Mouse (Mus musculus) heart, embryonic 10.5 days (tissue): ENCODE measurements at regions not wholly inside any gene's neighbourhood (a gene's known extent, or its start where the extent isn't known, plus 50 kb on each side); places are given as distances from the start of the nearest gene placed in this dataset.
"Not testable (repeated sequence)": the region's sequence is repeated elsewhere in the genome, so short reads cannot be mapped to it uniquely, and the experiment has no call there.

ENCODE experiments used
- DNase-seq: peaks from one replicate; pipeline ENCODE4 v3.0.0-alpha.2; 2017; ENCODE audit warnings: low spot score
- H3K27ac ChIP-seq: fragments of 300-500 bp; sonication (generic); 2 replicates; pipeline ENCODE4 v1.5.1; 2016; ENCODE audit warnings: mild to moderate bottlenecking
- H3K27me3 ChIP-seq: fragments of 300-500 bp; sonication (generic); 2 replicates; pipeline ENCODE4 v1.6.1; 2016; ENCODE audit warnings: mild to moderate bottlenecking; ENCODE audit not compliant: poor library complexity, insufficient read depth, severe bottlenecking
- H3K36me3 ChIP-seq: fragments of 300-500 bp; sonication (generic); 2 replicates; pipeline ENCODE4 v1.6.1; 2016; ENCODE audit warnings: mild to moderate bottlenecking, moderate library complexity
- H3K4me1 ChIP-seq: fragments of 300-500 bp; sonication (generic); 2 replicates; pipeline ENCODE4 v1.6.1; 2016; ENCODE audit warnings: mild to moderate bottlenecking
- H3K4me3 ChIP-seq: fragments of 300-500 bp; sonication (generic); 2 replicates; pipeline ENCODE4 v1.5.1; 2016; ENCODE audit warnings: mild to moderate bottlenecking, moderate library complexity
- H3K9me3 ChIP-seq: fragments of 300-500 bp; sonication (generic); 2 replicates; pipeline ENCODE4 v1.6.1; 2016; ENCODE audit warnings: mild to moderate bottlenecking, moderate library complexity
- WGBS: fragments of 180-500 bp; shearing (Covaris S2); methylation state at CpG from one replicate; pipeline ENCODE4 v1.1.7; 2016; 5-methylcytosine and 5-hydroxymethylcytosine counted together

- Histone ChIP-seq H3K4me1 (no peaks in the 10 kb centered on the region), H3K9me3 (no peaks in the 10 kb centered on the region), H3K27ac (no peak overlapping the region), H3K4me3 (no peak overlapping the region), H3K36me3 (no peaks in the 10 kb centered on the region), H3K27me3 (peaks cover 4% of the 10 kb centered on the region; the same call in 1 of the 2 replicates)
- DNase-seq, result no peak
Measured at GRCm38 (mm10) chr4:114296380-114296779, 110.1 kb upstream of the Trabd2b start.

GRCm38 (mm10) chr4:114298517-114298916 lies 108.0 kb upstream of the Trabd2b start:
- H3K36me3 ChIP-seq, DNase-seq, H3K4me3 ChIP-seq, H3K4me1 ChIP-seq, H3K27ac ChIP-seq, H3K9me3 ChIP-seq: not testable (repeated sequence)
- H3K27me3 ChIP-seq, result peaks cover 18% of the 10 kb centered on the region; the same call in 1 of the 2 replicates
- 56% methylated on average over 1 of the region's 1 CpGs for WGBS

- H3K36me3 ChIP-seq, result no peaks in the 10 kb centered on the region
- no peaks in the 10 kb centered on the region for H3K4me1 ChIP-seq
- no peak overlapping the region for H3K4me3 ChIP-seq
- H3K27ac ChIP-seq, result no peak overlapping the region
- WGBS, result 50% methylated on average over 3 of the region's 3 CpGs
- peaks cover 18% of the 10 kb centered on the region; the same call in 1 of the 2 replicates for H3K27me3 ChIP-seq
- H3K9me3 ChIP-seq, result no peaks in the 10 kb centered on the region
- no peak for DNase-seq
Measured at GRCm38 (mm10) chr4:114300390-114301012, 106.0 kb upstream of the Trabd2b start.

GRCm38 (mm10) chr4:114304654-114305053 lies 101.9 kb upstream of the Trabd2b start:
- H3K9me3 ChIP-seq, result no peaks in the 10 kb centered on the region
- H3K4me3 ChIP-seq, result no peak overlapping the region
- peaks cover 18% of the 10 kb centered on the region; the same call in 1 of the 2 replicates for H3K27me3 ChIP-seq
- H3K4me1 ChIP-seq, result no peaks in the 10 kb centered on the region
- 63% methylated on average over 1 of the region's 1 CpGs for WGBS
- H3K27ac ChIP-seq, result no peak overlapping the region
- H3K36me3 ChIP-seq, result no peaks in the 10 kb centered on the region
- DNase-seq, result no peak

GRCm38 (mm10) chr4:114307491-114307890 lies 99.0 kb upstream of the Trabd2b start:
- H3K27me3 ChIP-seq, result 0 out of 2 replicates have a peak, but pooled peaks cover 5% of the 10 kb centered on the region
- H3K9me3 ChIP-seq, result no peaks in the 10 kb centered on the region
- H3K27ac ChIP-seq, result no peak overlapping the region
- no peak for DNase-seq
- no peaks in the 10 kb centered on the region for H3K36me3 ChIP-seq
- H3K4me1 ChIP-seq, result no peaks in the 10 kb centered on the region
- no peak overlapping the region for H3K4me3 ChIP-seq
- 83% methylated on average over 1 of the region's 1 CpGs for WGBS

- Histone ChIP-seq H3K4me1 (no peaks in the 10 kb centered on the region), H3K4me3 (no peak overlapping the region), H3K9me3 (no peaks in the 10 kb centered on the region), H3K27me3 (no peaks in the 10 kb centered on the region), H3K27ac (no peak overlapping the region), H3K36me3 (no peaks in the 10 kb centered on the region)
- no peak for DNase-seq
- WGBS, result 10% methylated on average over 1 of the region's 1 CpGs
Measured at GRCm38 (mm10) chr4:114308518-114308917, 98.0 kb upstream of the Trabd2b start.

- Histone ChIP-seq H3K9me3 (no peaks in the 10 kb centered on the region), H3K36me3 (no peaks in the 10 kb centered on the region), H3K27me3 (no peaks in the 10 kb centered on the region; the same call in 1 of the 2 replicates), H3K27ac (no peak overlapping the region), H3K4me1 (no peaks in the 10 kb centered on the region), H3K4me3 (no peak overlapping the region)
- 59% methylated on average over 2 of the region's 2 CpGs for WGBS
- DNase-seq, result no peak
Measured at GRCm38 (mm10) chr4:114315051-114315450, 91.5 kb upstream of the Trabd2b start.

- Histone ChIP-seq H3K4me1 (no peaks in the 10 kb centered on the region), H3K27me3 (no peaks in the 10 kb centered on the region; the same call in 1 of the 2 replicates), H3K4me3 (no peak overlapping the region), H3K27ac (no peak overlapping the region), H3K9me3 (no peaks in the 10 kb centered on the region), H3K36me3 (no peaks in the 10 kb centered on the region)
- WGBS, result 69% methylated on average over 2 of the region's 2 CpGs
- DNase-seq, result no peak
Measured at GRCm38 (mm10) chr4:114315556-114315955, 91.0 kb upstream of the Trabd2b start.

- H3K27ac ChIP-seq, result no peak overlapping the region
- no peak overlapping the region for H3K4me3 ChIP-seq
- H3K9me3 ChIP-seq, result no peaks in the 10 kb centered on the region
- H3K4me1 ChIP-seq, result no peaks in the 10 kb centered on the region
- no peak for DNase-seq
- no peaks in the 10 kb centered on the region for H3K36me3 ChIP-seq
- WGBS, result 73% methylated on average over 2 of the region's 2 CpGs
- no peaks in the 10 kb centered on the region; the same call in 1 of the 2 replicates for H3K27me3 ChIP-seq
Measured at GRCm38 (mm10) chr4:114317076-114317475, 89.4 kb upstream of the Trabd2b start.

- no peak overlapping the region for H3K27ac ChIP-seq
- H3K4me3 ChIP-seq, result no peak overlapping the region
- no peaks in the 10 kb centered on the region for H3K4me1 ChIP-seq
- H3K36me3 ChIP-seq, result no peaks in the 10 kb centered on the region
- no peak for DNase-seq
- H3K9me3 ChIP-seq, result no peaks in the 10 kb centered on the region
- H3K27me3 ChIP-seq, result no peaks in the 10 kb centered on the region
- WGBS, result 54% methylated on average over 1 of the region's 1 CpGs
Measured at GRCm38 (mm10) chr4:114320076-114320475, 86.4 kb upstream of the Trabd2b start.

GRCm38 (mm10) chr4:114321516-114322339 lies 84.8 kb upstream of the Trabd2b start:
- H3K27me3 ChIP-seq, result no peaks in the 10 kb centered on the region
- no peaks in the 10 kb centered on the region for H3K9me3 ChIP-seq
- DNase-seq, result no peak
- no peak overlapping the region for H3K27ac ChIP-seq
- WGBS, result 73% methylated on average over 3 of the region's 3 CpGs
- no peaks in the 10 kb centered on the region for H3K36me3 ChIP-seq
- H3K4me3 ChIP-seq, result no peak overlapping the region
- H3K4me1 ChIP-seq, result no peaks in the 10 kb centered on the region

GRCm38 (mm10) chr4:114329978-114330377 lies 76.5 kb upstream of the Trabd2b start:
- 89% methylated on average over 1 of the region's 1 CpGs for WGBS
- Histone ChIP-seq H3K36me3 (no peaks in the 10 kb centered on the region), H3K4me1 (no peaks in the 10 kb centered on the region), H3K9me3 (no peaks in the 10 kb centered on the region), H3K4me3 (no peak overlapping the region), H3K27me3 (0 out of 2 replicates have a peak, but pooled peaks cover 8% of the 10 kb centered on the region), H3K27ac (no peak overlapping the region)
- no peak for DNase-seq

- H3K27me3 ChIP-seq, result 0 out of 2 replicates have a peak, but pooled peaks cover 8% of the 10 kb centered on the region
- H3K4me1 ChIP-seq, result no peaks in the 10 kb centered on the region
- 77% methylated on average over 3 of the region's 3 CpGs for WGBS
- H3K4me3 ChIP-seq, result no peak overlapping the region
- no peak overlapping the region for H3K27ac ChIP-seq
- no peak for DNase-seq
- H3K36me3 ChIP-seq, result no peaks in the 10 kb centered on the region
- H3K9me3 ChIP-seq, result no peaks in the 10 kb centered on the region
Measured at GRCm38 (mm10) chr4:114331161-114331560, 75.4 kb upstream of the Trabd2b start.
